Mouse (Mus musculus) inflammation-experienced regulatory T-cells, adult 6 months (primary cell): Measurements from ENCODE around the gene Abhd15. TPM values are rescaled to one million over a fixed set of nuclear protein-coding genes. Genes with fewer than 3 reads are reported as not detected.
A peak's percentile ranks its signal among the peaks of the same experiment; 100 is the strongest.

Experiments used
- ATAC-seq: one replicate; pipeline ENCODE4 v1.8.0; 2017
- polyA plus RNA-seq, 3 experiments: library from polyadenylated mRNA; unstranded; fragments of 100-300 nt; shearing (Covaris generic); gene quantifications; one replicate each; pipeline ENCODE4 v1.2.1; 2017

Gene Abhd15
- polyA plus RNA-seq, 3 experiments from 2014 or later, result 0.88 to 3.8 (median 3.5) TPM

DNA sequence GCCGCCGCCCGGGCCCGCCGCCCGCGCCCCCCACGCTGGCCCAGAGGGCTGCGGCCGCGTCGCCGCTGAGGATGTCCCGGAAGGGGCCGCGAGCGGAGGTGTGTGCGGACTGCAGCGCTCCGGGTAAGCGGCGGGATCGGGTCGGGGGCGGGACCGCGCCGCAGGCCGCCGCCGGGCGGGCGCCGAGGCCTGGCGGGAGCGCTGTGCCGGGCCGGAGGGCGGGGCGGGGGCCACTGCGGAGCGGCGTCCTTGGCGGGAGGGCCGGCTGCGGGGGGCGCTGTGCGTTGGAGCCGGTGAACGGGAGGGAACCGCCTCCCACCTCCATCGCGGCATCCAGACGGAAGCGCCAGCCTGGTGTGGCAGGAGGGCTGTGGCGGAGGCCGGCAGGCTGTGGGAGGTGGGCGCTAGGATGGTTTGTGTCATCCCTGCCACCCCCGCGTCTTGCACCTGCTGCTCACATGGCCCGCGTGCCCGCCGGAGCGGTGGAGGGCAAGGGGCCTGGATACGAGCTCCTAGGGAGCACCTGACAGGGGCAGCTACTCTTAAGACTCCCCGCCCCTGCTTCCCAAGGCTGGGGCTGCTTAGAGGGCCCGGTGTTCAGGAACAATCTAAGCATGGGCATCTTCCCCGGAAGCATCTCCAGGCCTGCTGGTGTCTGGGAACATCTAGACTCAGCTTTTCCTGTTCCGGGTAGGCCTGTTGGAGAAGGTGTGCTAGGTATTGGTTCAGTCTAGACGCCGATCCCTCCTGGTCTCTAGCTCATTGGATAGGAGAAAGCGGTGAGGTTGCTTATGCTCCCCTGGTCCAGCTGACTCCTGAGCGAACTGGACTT lies 21.2 kb upstream of the Abhd15 start, which contains the start of gene Git1:
Gene Git1 (plus strand): TSS at position 51 of the 832 bp plus-strand sequence.
- ATAC-seq, result no peak

DNA sequence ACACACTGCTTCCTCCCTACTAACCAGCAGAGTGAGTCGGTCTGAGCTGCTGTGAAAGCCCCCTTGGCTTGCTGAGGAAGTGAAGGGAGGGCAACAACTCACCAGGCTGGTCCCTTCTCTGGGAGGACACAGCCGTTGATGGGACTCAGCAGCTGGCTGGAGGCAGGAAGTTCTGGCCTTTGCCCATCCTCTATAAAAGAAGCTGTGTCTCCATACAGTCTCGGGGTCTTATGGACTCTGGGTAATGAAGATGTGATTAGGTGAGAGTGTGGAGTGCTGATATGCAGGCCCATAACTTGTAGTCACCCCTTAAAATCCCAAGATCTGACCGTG lies 20.6 kb upstream of the Abhd15 start:
- ATAC-seq, result no peak

DNA sequence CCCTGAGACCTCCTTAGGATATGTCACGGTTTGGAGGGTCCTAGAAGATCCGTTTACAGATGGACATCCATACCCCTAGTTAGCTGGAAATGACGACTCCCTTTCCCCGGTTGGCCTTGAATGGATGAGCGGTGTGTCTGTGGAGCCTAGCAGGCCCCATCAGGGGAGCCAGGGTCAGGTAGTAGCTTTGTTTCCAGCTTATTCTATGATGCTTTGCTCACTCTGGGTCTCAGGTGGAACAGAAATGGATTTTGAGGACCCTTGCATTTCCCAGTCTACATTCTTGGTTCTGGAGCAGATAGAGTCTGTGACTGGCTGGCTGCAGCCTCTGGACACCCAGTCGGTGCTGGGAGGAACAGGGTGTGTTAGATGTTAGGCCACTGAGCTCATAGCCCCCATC lies 20.1 kb upstream of the Abhd15 start:
- ATAC-seq, result no peak

DNA sequence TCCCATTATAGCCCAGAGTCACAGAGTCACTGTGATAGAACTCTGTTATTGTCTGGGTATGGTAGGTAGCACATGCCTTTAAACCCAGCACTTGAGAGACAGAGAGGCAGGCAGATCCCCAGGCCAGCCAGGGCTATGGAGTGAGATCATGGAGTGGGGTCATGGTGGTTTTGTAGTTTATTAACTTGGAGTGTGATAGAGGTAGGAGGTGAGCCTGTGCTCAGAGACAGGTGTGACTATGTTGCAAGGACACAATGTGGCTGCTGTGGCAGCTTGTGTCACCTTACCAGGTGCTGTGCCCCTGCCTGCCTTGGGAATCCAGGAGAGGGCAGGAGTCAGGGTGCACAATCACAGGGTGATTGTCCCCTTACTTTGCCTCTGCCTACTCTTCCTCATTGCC lies 19.4 kb upstream of the Abhd15 start:
- ATAC-seq, result no peak

DNA sequence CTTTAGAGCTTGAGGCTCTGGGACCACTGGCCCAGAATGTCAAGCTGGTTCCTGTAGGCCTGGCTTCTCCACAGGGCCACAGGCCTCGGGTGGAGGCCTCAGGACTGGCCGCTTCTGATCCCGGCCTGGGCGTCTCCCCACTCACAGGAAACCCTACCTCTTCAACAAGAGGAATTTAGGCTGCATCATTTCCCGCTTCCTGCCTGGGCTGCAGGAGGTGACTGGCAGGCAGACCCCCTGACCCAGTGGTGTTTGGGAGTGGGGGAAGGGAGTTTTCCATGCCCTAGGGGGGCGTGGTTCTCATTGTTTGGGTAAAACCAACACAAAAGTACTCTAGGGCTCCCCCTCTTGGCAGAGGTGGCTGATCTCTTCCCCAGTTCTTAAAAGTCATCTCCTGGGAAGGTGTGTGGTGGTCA lies 17.6 kb upstream of the Abhd15 start:
- ATAC-seq, result no peak

DNA sequence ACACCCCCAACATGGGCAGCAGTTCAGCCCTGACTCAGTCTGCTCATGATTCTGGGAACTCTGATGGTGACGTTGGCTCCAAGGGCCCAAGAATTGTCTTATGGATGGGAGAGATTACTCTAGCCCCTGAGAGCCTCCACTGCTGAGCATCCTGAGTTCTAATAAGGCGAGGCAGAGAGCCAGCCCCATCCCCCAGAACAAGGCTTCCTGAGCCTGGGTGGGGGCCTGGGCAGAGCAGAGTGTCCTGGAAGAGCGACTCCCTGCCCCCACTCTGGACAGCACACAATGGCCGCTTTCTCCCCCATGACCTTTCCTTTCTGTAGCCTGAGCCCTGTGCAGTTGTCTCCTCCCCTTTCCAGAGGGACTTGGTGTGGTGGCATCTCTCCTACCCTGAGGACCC lies 17.1 kb upstream of the Abhd15 start:
- no peak for ATAC-seq

DNA sequence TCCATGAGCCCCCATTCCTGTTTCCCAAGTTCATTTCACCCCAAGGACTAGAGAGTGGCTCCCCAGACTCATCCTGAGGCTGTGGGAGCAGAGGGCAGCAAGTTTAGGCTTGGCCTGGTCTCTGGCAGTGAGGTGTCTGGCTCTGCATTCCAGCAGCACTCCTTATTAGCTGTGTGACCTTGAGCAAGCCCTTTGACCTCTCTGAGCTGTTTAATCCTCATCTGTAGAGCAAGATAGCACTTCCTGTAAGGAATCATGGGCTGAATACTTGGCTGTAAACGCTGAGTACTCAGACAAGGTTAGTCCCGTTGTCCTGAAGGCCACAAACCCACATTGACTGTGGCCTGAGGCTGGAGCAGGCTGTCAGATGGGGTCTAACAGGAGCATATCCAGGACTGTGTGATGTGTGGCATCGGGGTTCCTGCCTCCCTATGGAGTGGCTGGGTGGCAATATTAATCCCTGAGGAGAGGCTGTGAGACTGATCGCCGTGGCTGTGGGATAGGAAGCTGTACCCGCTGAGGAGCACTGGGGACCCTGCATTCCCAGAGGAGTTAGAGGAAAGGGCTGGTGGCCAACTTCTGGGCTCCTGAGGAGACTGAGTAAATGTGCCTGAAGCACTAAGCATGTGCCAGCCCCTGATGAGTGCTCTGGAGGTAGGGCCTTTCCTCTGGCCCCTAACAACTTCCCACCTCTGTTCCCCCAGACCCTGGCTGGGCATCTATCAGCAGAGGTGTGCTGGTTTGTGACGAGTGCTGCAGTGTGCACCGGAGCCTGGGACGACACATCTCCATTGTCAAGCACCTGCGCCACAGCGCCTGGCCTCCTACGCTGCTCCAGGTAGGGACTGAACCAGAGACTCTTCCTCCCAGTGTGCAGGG lies 16.4 kb upstream of the Abhd15 start:
- no peak for ATAC-seq

DNA sequence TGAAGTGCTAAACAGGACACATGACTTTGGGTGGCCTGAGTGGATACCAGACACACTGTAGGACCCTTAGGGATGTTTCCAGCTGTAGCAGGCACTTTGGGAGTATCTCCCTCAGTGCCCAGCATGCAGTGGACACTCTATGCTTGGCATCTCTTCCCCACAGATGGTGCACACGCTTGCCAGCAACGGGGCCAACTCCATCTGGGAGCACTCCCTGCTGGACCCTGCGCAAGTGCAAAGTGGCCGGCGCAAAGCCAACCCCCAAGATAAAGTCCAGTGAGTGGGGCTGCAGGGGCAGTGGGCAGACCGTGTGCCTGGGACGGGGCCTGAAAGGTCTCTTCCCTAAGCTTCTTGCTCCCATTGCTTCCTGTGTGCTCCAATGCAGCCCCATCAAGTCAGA lies 15.6 kb upstream of the Abhd15 start:
- no peak for ATAC-seq

DNA sequence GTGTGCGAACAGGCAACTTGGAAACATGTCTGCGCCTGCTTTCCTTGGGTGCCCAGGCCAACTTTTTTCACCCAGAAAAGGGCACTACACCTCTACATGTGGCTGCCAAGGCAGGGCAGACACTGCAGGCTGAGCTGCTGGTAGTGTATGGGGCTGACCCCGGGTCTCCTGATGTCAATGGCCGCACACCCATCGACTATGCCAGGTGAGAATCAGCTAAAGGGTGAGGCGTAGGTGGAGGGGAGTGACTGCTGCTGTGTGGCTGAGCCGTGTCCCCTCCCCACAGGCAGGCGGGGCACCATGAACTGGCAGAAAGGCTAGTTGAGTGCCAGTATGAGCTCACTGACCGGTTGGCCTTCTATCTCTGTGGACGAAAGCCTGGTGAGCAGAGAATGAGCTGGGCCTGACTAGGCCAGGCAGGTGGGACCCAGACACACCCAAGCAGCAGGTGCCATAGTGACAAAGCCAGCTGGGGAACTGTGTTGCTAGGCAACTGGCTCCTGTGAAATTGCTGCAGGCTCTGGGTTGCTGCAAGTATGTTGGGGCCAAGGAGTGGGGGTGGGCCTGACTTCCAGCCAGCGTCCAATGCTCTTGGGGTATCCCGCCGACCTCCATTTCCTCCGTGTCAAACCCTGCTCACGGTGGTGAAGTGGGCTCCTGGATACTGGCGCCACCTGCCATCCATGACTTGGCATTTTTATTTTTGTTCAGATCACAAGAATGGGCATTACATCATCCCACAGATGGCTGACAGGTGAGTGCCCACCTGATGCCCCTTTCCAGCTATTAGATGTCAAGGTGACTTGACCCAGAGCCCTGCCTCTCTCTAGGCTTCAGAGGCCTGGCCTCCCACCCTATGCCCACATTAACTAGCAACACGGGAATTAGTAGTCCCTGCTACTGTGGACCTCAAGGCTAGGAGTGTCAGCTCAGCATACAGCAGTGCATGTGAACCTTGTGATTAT lies 14.3 kb upstream of the Abhd15 start:
- ATAC-seq, result no peak

DNA sequence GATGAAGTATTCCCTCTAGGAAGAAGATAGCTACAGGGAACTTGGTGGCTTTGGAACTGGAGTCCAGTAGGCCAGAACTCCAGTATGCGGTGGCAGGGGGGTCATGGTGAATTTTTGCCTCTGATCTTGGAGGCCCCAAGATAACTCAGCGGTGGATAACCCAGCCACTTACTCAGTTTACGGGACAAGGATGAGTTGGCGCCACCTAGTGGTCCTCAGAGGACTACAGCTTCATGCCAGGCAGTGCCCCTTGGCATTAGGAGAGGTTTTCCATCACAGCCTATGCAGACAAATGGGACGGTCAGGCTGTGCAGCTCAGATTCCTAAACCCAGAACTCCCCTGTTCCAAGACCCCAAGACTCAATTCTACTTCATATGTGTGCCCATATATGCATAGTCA lies 13.5 kb upstream of the Abhd15 start:
- peak; percentile 72 for ATAC-seq

DNA sequence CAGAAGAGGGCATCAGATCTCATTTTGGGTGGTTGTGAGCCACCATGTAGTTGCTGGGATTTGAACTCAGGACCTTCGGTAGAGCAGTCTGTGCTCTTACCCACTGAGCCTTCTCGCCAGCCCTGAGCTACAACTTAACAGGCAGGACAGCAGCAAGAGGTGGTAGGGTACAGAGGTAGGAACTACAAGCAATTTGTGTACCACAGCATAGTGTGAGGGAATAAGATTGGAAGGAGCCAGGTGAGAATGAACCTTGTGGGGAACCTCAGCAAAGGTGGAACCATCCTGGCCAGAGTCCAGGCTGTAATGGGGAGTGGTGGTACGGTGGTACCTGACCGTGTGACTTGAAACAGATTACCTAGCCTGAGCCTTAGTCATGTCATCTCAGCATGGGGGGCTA lies 12.9 kb upstream of the Abhd15 start:
- no peak for ATAC-seq

DNA sequence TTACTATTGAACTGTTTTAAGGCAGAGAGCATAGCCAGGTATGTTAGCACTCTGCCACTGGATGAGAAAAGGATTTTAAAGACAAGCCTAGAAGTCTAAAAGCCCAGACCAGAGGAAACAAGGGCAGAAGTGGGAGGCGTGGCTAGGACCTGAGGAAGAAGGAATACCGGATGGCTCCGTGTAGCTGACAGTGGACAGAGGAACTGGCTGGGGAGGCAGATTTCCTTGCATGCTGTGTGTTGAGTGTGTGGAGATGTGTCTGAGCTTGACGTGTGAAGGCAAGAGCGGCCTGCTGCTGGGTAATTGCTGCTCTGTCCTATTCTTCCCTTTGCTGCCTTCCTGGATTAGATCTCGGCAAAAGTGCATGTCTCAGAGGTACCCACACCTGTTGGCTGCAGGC lies 12.4 kb upstream of the Abhd15 start:
- no peak for ATAC-seq

DNA sequence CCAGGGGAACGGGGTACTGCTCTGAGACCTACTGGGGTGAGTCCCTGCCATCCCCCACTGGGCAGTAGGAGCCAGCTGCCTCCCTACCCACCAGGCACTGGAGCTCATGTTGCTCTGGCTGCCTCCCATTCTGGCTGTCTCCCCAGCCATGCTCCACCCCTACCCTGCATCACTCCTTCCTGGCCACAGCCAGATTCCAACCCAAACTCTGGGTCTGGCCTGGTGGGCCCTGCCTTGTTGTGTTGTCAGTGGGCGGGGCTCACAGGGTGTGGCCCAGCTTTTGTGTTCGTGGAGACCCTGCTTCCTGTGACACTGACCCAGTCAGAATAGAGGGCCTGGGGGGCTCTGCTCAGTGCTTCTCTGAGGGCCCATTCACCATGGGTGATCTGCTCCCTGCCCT lies 11.4 kb upstream of the Abhd15 start:
- ATAC-seq, result no peak

DNA sequence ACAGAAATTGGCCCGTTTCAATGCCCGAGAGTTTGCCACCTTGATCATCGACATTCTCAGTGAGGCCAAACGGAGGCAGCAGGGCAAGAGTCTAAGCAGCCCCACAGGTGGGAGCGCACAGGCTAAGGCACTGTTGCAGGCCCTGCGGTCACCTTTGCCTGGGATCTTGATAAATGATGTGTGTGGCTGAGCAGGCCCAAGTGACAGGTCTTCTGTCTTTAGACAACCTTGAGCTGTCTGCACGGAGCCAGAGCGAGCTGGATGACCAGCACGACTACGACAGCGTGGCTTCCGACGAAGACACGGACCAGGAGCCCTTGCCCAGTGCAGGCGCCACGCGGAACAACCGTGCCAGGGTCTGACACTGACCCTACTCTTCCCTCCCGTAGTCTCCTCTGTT lies 10.5 kb upstream of the Abhd15 start:
- no peak for ATAC-seq

DNA sequence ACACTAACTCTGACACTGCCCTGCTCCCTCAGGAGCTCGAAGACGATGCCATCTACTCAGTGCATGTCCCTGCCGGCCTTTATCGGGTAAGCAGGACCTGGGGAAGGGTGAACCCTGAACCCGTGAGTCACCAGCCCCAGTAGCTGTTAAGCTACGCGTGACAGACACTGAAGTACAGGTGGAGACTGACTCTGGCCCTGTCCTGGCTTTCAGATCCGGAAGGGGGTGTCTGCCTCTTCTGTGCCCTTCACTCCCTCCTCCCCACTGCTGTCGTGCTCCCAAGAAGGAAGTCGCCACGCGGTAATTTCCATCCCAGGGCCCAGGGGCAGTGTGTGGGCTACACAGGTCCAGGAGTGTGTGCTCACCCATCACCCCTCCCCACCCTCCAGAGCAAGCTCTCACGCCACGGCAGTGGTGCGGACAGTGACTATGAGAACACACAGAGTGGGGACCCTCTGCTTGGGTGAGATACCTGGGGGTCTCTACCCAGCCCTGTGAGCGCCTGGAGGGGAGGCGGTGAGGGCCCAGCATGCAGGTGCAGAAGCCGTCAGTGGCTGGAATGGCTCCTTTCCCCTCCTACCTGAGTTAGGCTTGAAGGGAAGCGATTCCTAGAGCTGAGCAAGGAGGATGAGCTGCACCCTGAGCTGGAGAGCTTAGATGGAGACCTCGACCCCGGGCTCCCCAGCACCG lies 9.5 kb upstream of the Abhd15 start:
- no peak for ATAC-seq

DNA sequence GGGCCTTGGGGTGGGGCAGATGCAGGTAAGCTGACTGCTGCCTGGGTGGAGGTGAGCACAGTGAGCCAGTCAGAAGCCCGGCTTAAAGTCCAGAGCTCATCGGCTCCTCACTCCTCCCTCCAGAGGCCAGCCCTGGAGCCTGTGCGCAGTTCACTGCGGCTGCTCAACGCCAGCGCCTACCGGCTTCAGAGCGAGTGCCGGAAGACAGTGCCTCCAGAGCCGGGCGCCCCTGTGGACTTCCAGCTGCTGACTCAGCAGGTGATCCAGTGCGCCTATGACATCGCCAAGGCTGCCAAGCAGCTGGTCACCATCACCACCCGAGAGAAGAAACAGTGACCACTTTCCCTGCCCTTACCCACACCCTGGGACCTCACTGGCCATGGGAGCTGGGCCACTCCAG lies 8.6 kb upstream of the Abhd15 start:
- no peak for ATAC-seq

DNA sequence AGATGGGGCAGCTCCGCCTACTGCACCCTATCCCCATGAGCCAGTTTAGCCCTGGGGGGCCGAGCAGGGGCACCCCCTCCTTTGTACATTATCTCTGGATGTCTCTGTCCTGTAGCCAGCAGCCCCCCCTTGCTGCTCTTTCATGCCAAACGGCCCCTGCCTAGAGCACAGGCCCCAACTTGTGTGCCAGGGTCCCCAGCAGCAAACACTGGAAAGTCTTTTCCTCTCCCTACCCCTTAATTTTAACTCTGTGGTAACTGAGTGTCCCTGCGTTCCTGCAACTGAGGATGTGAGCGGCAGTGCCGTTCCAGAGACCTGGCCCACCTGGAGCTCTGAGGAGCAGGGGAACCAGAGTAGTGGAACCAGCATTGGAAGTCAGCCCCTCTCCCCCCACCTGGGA lies 8.0 kb upstream of the Abhd15 start:
- ATAC-seq, result no peak

DNA sequence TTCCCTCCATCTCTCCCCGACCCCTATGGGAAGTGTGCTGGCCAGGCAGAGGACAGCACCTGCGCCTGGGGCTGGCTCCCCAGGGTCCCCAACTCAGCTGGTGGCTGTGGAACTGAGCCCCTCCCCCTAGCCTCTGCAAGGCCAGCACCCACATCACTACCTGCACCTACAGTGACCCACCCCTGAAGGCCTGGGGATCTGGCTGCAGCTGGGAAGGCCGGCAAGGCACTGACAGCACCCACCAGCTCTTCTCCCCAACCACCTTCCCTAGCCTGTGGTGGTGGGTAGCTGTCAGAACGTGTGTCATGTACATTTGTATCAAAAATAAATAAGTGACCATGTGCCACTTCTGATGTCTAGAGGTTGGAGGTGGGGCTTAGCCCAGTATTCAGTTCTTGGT lies 7.5 kb upstream of the Abhd15 start:
- no peak for ATAC-seq

DNA sequence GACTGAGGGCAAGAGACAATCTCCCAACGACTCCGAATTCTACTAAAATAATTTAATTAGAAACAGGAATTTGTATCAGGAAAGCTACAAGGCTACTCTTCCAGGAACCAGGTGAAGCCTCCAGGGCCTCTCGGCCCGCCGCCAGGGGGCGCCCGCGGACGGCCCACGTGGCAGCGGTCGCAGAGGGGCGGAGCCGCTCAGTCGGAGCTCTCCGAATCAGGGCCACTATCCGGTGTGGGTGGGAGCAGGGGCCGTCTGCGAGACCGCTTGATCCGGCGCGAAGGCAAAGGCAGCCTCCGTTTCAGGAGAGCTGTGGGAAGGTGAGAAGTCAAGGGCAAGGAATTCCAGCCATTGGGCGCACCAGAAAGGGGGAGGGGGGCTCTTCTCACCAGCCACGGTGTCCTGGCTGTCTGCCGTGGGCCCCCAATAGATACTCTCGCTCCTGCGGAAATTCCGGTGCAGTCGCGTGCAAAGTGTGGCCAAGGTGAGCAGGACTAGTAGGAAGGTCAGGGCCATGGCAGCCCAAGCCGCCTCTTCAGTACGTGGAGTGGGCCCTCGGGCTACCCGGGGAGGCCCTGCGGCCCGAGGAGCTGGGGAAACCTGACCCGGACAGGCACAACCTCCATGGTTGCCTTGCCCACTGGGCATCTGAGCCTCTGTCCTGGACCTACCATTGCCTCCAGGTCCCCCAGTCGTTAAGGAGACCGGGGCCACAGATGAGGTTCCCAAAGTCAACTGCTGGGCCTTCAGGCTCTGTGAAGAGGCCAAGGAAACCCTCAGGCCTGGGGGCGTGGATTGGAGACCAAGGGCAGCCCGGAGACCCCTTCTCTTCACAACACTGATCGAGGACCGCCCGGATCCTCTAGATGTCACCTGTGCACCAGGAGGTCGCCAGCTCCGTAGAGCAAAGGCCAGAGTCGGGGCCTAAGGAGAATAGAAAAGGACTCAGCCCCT lies 6.6 kb upstream of the Abhd15 start:
- peak; percentile 80 for ATAC-seq

DNA sequence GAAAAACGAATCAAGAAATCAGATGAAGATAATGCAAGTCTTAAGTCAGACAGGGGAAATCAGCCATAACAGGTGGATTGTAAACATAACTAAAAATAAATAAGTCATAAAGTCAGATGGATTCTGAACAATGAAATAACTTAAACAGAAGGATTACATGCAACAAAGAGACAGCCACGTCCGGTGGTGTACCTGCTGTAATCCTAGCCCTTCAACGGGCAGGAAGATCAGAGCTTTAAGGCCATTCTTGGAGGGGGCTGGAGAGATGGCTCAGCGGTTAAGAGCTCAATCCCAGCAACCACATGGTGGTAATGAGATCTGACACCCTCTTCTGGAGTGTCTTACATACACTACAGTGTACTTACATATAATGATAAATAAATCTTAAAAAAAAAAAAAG lies 3.6 kb upstream of the Abhd15 start:
- ATAC-seq, result no peak
